Mouse (Mus musculus) hindbrain, embryonic 10.5 days (tissue): ENCODE measurements around the gene Pold1. TPM values are rescaled to one million over a fixed set of nuclear protein-coding genes. Genes with fewer than 3 reads are reported as not detected.
A peak's percentile ranks its signal among the peaks of the same experiment; 100 is the strongest.

ENCODE experiments used
- DNase-seq: peaks from one replicate; pipeline ENCODE4 v3.0.0-alpha.2; 2017; ENCODE audit warnings: low spot score
- H3K27ac ChIP-seq: fragments of 300-500 bp; sonication (generic); 2 replicates; pipeline ENCODE4 v1.5.1; 2016; ENCODE audit warnings: mild to moderate bottlenecking, moderate library complexity
- H3K27me3 ChIP-seq: fragments of 300-500 bp; sonication (generic); 2 replicates; pipeline ENCODE4 v1.6.1; 2016; ENCODE audit warnings: mild to moderate bottlenecking; ENCODE audit not compliant: poor library complexity, insufficient read depth, severe bottlenecking
- H3K36me3 ChIP-seq: fragments of 300-500 bp; sonication (generic); 2 replicates; pipeline ENCODE4 v1.6.1; 2016; ENCODE audit warnings: mild to moderate bottlenecking, moderate library complexity
- H3K4me1 ChIP-seq: fragments of 300-500 bp; sonication (generic); replicated peaks from 2 replicates; pipeline ENCODE4 v1.6.1; 2016; ENCODE audit warnings: mild to moderate bottlenecking
- H3K4me3 ChIP-seq: fragments of 300-500 bp; sonication (generic); 2 replicates; pipeline ENCODE4 v1.5.1; 2016; ENCODE audit warnings: mild to moderate bottlenecking, moderate library complexity
- H3K9me3 ChIP-seq: fragments of 300-500 bp; sonication (generic); 2 replicates; pipeline ENCODE4 v1.6.1; 2016; ENCODE audit warnings: mild to moderate bottlenecking, moderate library complexity
- WGBS: fragments of 180-500 bp; shearing (Covaris S2); methylation state at CpG from one replicate; pipeline ENCODE4 v1.1.7; 2016; 5-methylcytosine and 5-hydroxymethylcytosine counted together
- polyA plus RNA-seq: library from polyadenylated mRNA; unstranded; fragments of >200 nt; fragmentation: Nextera tagmentation; extraction: Ambion mirVana; gene quantifications from 2 replicates; pipeline ENCODE4 v1.2.1, GENCODE M21; 2016

Pold1 gene
- polyA plus RNA-seq, 1 experiment from 2014 or later, result 133 TPM

- no peak for DNase-seq
Measured at GRCm38 (mm10) chr7:44572213-44572701, 23.6 kb upstream of the Pold1 start, which contains the start of gene Napsa. Gene Napsa (plus strand): TSS chr7:44572380.

GRCm38 (mm10) chr7:44571811-44572210 is 23.2 kb upstream of the Pold1 start:
- peaks cover 15% of the 10 kb centered on the region for H3K4me1 ChIP-seq
- H3K36me3 ChIP-seq, result no peaks in the 10 kb centered on the region
- no peak overlapping the region for H3K4me3 ChIP-seq
- no peak for DNase-seq
- 0 out of 2 replicates have a peak overlapping the region, but pooled peaks have one; percentile 12 for H3K27ac ChIP-seq
- H3K9me3 ChIP-seq, result no peaks in the 10 kb centered on the region
- 24% methylated on average over 4 of the region's 4 CpGs for WGBS
- H3K27me3 ChIP-seq, result no peaks in the 10 kb centered on the region

More at GRCm38 (mm10) chr7:44572213-44572701, 23.6 kb upstream of the Pold1 start, which contains the start of gene Napsa:
- Histone ChIP-seq H3K27ac (0 out of 2 replicates have a peak within 1 kb of the TSS, but pooled peaks have one; percentile 12), H3K36me3 (no peaks in the 10 kb centered on the region), H3K27me3 (no peaks in the 10 kb centered on the region), H3K4me3 (no peak within 1 kb of the TSS), H3K9me3 (no peaks in the 10 kb centered on the region), H3K4me1 (peaks cover 15% of the 10 kb centered on the region)
- 33% methylated on average over 7 of the region's 7 CpGs for WGBS

GRCm38 (mm10) chr7:44570989-44571388 is 22.3 kb upstream of the Pold1 start:
- no peaks in the 10 kb centered on the region for H3K27me3 ChIP-seq
- H3K4me1 ChIP-seq, result peaks cover 15% of the 10 kb centered on the region
- no peak for DNase-seq
- no peaks in the 10 kb centered on the region for H3K36me3 ChIP-seq
- no peak overlapping the region for H3K27ac ChIP-seq
- H3K4me3 ChIP-seq, result no peak overlapping the region
- no peaks in the 10 kb centered on the region for H3K9me3 ChIP-seq
- 86% methylated on average over 6 of the region's 6 CpGs for WGBS

GRCm38 (mm10) chr7:44568803-44569202 is 20.2 kb upstream of the Pold1 start:
- Histone ChIP-seq H3K27me3 (no peaks in the 10 kb centered on the region; the same call in 1 of the 2 replicates), H3K9me3 (no peaks in the 10 kb centered on the region), H3K4me1 (peaks cover 15% of the 10 kb centered on the region), H3K36me3 (no peaks in the 10 kb centered on the region), H3K27ac (no peak overlapping the region), H3K4me3 (no peak overlapping the region)
- DNase-seq, result no peak
- WGBS, result 82% methylated on average over 9 of the region's 9 CpGs

DNA sequence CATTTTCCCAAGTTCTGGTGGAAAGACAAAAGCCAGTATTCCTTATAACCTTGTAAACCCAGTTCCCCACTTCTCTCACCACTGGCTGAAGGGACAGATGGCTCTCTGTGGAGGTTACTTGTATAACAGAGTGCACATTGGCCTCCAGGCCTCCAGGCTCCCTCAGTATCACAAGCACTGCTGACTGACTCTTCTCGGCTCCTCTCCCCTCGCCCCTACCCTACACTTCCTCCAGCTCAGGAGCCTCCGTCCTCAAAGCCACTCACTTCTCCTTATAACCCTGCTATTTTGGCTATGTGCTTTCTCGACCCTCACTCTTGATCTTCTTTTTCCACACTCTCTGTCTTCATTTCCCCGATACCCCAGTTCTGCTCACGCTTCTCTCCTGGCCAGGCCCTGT is 16.8 kb upstream of the Pold1 start:
- Histone ChIP-seq H3K4me1 (no peaks in the 10 kb centered on the region), H3K27me3 (no peaks in the 10 kb centered on the region; the same call in 1 of the 2 replicates), H3K27ac (no peak overlapping the region), H3K9me3 (no peaks in the 10 kb centered on the region), H3K36me3 (no peaks in the 10 kb centered on the region), H3K4me3 (no peak overlapping the region)
- DNase-seq, result no peak
- 75% methylated on average over 6 of the region's 6 CpGs for WGBS

- Histone ChIP-seq H3K27ac (no peak overlapping the region), H3K36me3 (no peaks in the 10 kb centered on the region), H3K27me3 (no peaks in the 10 kb centered on the region; the same call in 1 of the 2 replicates), H3K9me3 (no peaks in the 10 kb centered on the region), H3K4me3 (no peak overlapping the region), H3K4me1 (no peaks in the 10 kb centered on the region)
- 85% methylated on average over 10 of the region's 10 CpGs for whole genome bisulfite sequencing
- no peak for DNase-seq
Measured at GRCm38 (mm10) chr7:44564486-44564885, 15.8 kb upstream of the Pold1 start.

DNA sequence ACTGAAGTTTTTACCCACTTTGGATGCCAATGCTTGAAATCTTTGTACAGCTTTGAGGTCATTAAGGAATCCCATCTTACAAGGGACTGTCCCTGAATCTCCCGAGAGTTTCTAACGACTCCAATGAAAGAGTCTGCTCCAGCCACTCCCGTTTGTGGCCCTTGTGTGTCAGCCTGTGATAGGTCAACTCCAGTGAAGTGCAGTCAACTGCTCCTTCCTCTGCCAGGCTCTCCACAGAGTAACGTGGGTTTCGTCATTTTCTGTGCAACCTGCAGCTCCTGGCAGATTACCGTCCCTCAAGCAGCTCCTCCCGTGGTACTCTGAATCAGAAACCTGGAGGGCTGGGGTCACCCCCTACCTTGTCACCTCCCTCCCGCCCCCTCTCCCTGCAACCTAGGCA is 14.6 kb upstream of the Pold1 start:
- DNase-seq, result no peak
- no peak overlapping the region for H3K4me3 ChIP-seq
- H3K36me3 ChIP-seq, result no peaks in the 10 kb centered on the region
- WGBS, result 53% methylated on average over 8 of the region's 8 CpGs
- H3K27me3 ChIP-seq, result no peaks in the 10 kb centered on the region; the same call in 1 of the 2 replicates
- H3K9me3 ChIP-seq, result no peaks in the 10 kb centered on the region
- no peak overlapping the region for H3K27ac ChIP-seq
- no peaks in the 10 kb centered on the region for H3K4me1 ChIP-seq

DNA sequence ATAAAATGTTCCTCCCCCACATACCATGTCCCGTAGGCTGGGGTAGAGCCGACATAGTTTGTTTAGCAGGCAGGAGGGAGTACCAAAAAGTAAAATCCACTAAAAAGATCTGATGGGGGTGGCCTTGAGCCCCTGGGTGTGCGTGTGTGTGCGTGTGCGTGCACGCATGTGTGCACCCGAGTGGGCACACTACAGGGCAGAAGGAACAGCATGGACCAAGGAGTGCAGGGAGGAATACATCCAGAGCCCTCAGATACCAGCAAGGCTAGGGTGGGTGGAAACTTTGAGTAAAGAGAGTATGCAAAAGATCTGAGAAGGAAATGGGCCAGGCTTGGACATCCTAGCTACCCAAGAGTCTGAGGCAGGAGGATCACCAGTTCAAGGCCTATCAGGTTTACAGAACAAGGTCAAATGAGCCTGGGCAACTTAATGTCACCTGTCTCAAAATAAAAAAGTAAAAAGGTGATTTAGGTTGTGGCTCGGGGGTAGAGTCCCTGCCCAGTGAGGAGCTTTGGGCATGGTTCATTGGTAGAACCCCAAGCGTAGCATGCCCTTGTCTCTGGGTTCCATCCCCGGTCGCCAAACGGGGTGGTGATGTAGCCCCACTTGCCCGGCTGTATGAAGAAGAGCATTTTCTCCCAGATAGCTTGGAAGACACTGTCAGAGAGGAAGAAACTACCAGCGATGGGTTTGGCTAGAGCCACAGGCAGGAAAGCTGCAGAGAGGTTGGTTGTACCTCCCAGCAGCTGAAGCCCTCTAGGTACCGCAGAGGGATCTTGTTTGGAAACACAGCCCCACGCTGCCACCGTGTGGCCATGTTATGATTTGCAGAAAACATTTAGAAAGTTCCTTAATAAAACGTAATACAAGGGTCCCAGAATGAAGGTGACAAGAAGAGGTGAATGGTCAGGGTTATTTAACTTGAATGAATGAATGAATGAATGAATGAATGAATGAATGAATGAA is 12.1 kb upstream of the Pold1 start:
- WGBS, result 54% methylated on average over 18 of the region's 18 CpGs
- Histone ChIP-seq H3K36me3 (no peaks in the 10 kb centered on the region), H3K4me1 (no peaks in the 10 kb centered on the region), H3K27ac (no peak overlapping the region), H3K27me3 (no peaks in the 10 kb centered on the region; the same call in 1 of the 2 replicates), H3K4me3 (no peak overlapping the region), H3K9me3 (no peaks in the 10 kb centered on the region)
- DNase-seq, result peak; percentile 80

DNA sequence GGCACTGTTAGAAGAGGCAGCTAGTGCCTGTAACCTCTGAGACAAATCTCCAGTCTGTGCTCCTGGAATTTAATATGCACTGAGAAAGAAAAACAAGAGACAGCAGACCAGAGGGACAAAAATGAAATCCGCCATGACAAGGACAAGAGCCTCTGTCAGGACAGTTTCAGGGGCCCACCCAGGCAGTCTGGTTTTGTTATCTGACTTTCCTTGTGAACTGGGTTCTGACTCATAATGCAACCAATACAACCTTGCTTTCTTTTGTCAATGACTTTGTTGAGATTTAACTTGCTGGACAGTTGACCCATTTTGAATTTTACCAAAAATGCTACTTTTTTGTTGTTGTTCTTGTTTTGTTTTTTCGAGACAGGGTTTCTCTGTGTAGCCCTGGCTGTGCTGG is 9.0 kb upstream of the Pold1 start:
- 73% methylated on average over 2 of the region's 2 CpGs for WGBS
- H3K9me3 ChIP-seq, result no peaks in the 10 kb centered on the region

GRCm38 (mm10) chr7:44553826-44554225 is 5.2 kb upstream of the Pold1 start, which contains the start of gene Nr1h2:
Gene Nr1h2 (minus strand): TSS chr7:44553951.
- under 1% methylated on average over 22 of the region's 22 CpGs for WGBS
- H3K4me1 ChIP-seq, result peaks cover 15% of the 10 kb centered on the region
- H3K4me3 ChIP-seq, result peak within 1 kb of the TSS; percentile 92
- peak; percentile 96 for DNase-seq
- peaks cover 33% of the 10 kb centered on the region for H3K36me3 ChIP-seq
- H3K27me3 ChIP-seq, result 0 out of 2 replicates have a peak, but pooled peaks cover 3% of the 10 kb centered on the region
- H3K27ac ChIP-seq, result peak within 1 kb of the TSS; percentile 92
- no peaks in the 10 kb centered on the region for H3K9me3 ChIP-seq

More for the DNA sequence above, 9.0 kb upstream of the Pold1 start:
- Histone ChIP-seq H3K36me3 (no peaks in the 10 kb centered on the region), H3K27ac (no peak overlapping the region), H3K4me3 (no peak overlapping the region), H3K4me1 (peaks cover 9% of the 10 kb centered on the region), H3K27me3 (no peaks in the 10 kb centered on the region)
- no peak for DNase-seq

DNA sequence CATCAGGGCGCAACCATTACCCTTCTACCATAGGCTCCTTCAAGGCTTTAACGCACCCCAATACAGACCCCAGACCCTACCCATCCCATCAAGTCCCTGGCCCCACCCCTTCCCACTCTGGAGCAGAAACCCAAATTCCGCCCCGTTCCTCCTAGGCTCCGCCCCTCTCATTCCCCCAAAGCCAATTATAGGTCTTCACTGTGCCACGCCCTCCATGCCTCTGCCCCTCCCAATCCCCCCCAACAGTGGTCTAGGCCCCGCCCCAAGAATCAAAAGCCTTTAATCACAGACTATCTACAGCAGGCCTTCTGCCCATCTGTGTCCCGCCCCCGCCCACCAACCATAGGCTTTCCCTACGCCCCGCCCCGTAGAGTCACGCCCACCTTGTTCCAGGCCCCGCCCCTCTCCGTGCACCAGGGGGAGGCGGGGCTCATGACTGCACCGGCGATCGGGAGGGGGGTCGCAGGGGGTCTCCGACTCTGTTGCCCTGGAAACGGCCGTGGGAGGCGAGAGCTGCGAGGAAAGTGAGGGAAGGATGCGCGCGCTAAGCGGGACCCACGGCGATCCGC is 4.6 kb upstream of the Pold1 start:
- Histone ChIP-seq H3K36me3 (peaks cover 33% of the 10 kb centered on the region), H3K9me3 (no peaks in the 10 kb centered on the region), H3K4me3 (peak overlapping the region; percentile 92), H3K27ac (peak overlapping the region; percentile 92), H3K27me3 (0 out of 2 replicates have a peak, but pooled peaks cover 3% of the 10 kb centered on the region), H3K4me1 (peaks cover 18% of the 10 kb centered on the region)
- peak; percentile 92 for DNase-seq
- WGBS, result under 1% methylated on average over 32 of the region's 32 CpGs

GRCm38 (mm10) chr7:44552141-44552908 is 3.7 kb upstream of the Pold1 start:
- H3K27ac ChIP-seq, result no peak overlapping the region
- H3K4me3 ChIP-seq, result peak overlapping the region; percentile 92
- peaks cover 28% of the 10 kb centered on the region for H3K4me1 ChIP-seq
- peaks cover 33% of the 10 kb centered on the region for H3K36me3 ChIP-seq
- H3K9me3 ChIP-seq, result no peaks in the 10 kb centered on the region
- 86% methylated on average over 31 of the region's 31 CpGs for WGBS
- H3K27me3 ChIP-seq, result 0 out of 2 replicates have a peak, but pooled peaks cover 3% of the 10 kb centered on the region
- DNase-seq, result no peak
